Mouse (Mus musculus): Measurements from ENCODE around the gene Rasal1.

The Rasal1 gene

GRCm38 (mm10) chr5:120645851-120646250, 2.8 kb upstream of the Rasal1 start:
- in situ Hi-C loops (cut with MboI; ENCODE audit: low pct_unique_long_range_greater_than_20kb in 1 of 2, low sequenced_read_pairs in 2 of 2, unreplicated experiment in 1 of 2): no loop called here

- in situ Hi-C loops (cut with MboI; ENCODE audit: low pct_unique_long_range_greater_than_20kb in 1 of 2, low sequenced_read_pairs in 2 of 2, unreplicated experiment in 1 of 2): no loop called here
Measured at GRCm38 (mm10) chr5:120647361-120647760, 1.3 kb upstream of the Rasal1 start.

- in situ Hi-C loops (cut with MboI; ENCODE audit: low pct_unique_long_range_greater_than_20kb in 1 of 2, low sequenced_read_pairs in 2 of 2, unreplicated experiment in 1 of 2): no loop called here
Measured at GRCm38 (mm10) chr5:120647814-120648491, 659 bp upstream of the Rasal1 start.

- in situ Hi-C loops (cut with MboI; ENCODE audit: low pct_unique_long_range_greater_than_20kb in 1 of 2, low sequenced_read_pairs in 2 of 2, unreplicated experiment in 1 of 2): no loop called here
Measured at GRCm38 (mm10) chr5:120649374-120649933, 842 bp downstream of the Rasal1 start.

- in situ Hi-C loops (cut with MboI; ENCODE audit: low pct_unique_long_range_greater_than_20kb in 1 of 2, low sequenced_read_pairs in 2 of 2, unreplicated experiment in 1 of 2): no loop called here
Measured at GRCm38 (mm10) chr5:120649938-120650337, 1.3 kb downstream of the Rasal1 start.

GRCm38 (mm10) chr5:120651230-120651629, 2.6 kb downstream of the Rasal1 start:
- in situ Hi-C loops (cut with MboI; ENCODE audit: low pct_unique_long_range_greater_than_20kb in 1 of 2, low sequenced_read_pairs in 2 of 2, unreplicated experiment in 1 of 2): no loop called here

GRCm38 (mm10) chr5:120652915-120653701, 4.5 kb downstream of the Rasal1 start:
- in situ Hi-C loops (cut with MboI; ENCODE audit: low pct_unique_long_range_greater_than_20kb in 1 of 2, low sequenced_read_pairs in 2 of 2, unreplicated experiment in 1 of 2): no loop called here

- in situ Hi-C loops (cut with MboI; ENCODE audit: low pct_unique_long_range_greater_than_20kb in 1 of 2, low sequenced_read_pairs in 2 of 2, unreplicated experiment in 1 of 2): no loop called here
Measured at GRCm38 (mm10) chr5:120653873-120654272, 5.3 kb downstream of the Rasal1 start.

GRCm38 (mm10) chr5:120656281-120656751, 7.7 kb downstream of the Rasal1 start:
- in situ Hi-C loops (cut with MboI; ENCODE audit: low pct_unique_long_range_greater_than_20kb in 1 of 2, low sequenced_read_pairs in 2 of 2, unreplicated experiment in 1 of 2): no loop called here

- in situ Hi-C loops (cut with MboI; ENCODE audit: low pct_unique_long_range_greater_than_20kb in 1 of 2, low sequenced_read_pairs in 2 of 2, unreplicated experiment in 1 of 2): no loop called here
Measured at GRCm38 (mm10) chr5:120660816-120661215, 12.2 kb downstream of the Rasal1 start.

GRCm38 (mm10) chr5:120664888-120665287, 16.3 kb downstream of the Rasal1 start:
- in situ Hi-C loops (cut with MboI; ENCODE audit: low pct_unique_long_range_greater_than_20kb in 1 of 2, low sequenced_read_pairs in 2 of 2, unreplicated experiment in 1 of 2): no loop called here

- in situ Hi-C loops (cut with MboI; ENCODE audit: low pct_unique_long_range_greater_than_20kb in 1 of 2, low sequenced_read_pairs in 2 of 2, unreplicated experiment in 1 of 2): no loop called here
Measured at GRCm38 (mm10) chr5:120668761-120669160, 20.1 kb downstream of the Rasal1 start.

GRCm38 (mm10) chr5:120670132-120670531, 21.5 kb downstream of the Rasal1 start:
- in situ Hi-C loops (cut with MboI; ENCODE audit: low pct_unique_long_range_greater_than_20kb in 1 of 2, low sequenced_read_pairs in 2 of 2, unreplicated experiment in 1 of 2): no loop called here

GRCm38 (mm10) chr5:120671865-120672264, 23.3 kb downstream of the Rasal1 start:
- in situ Hi-C loops (cut with MboI; ENCODE audit: low pct_unique_long_range_greater_than_20kb in 1 of 2, low sequenced_read_pairs in 2 of 2, unreplicated experiment in 1 of 2): no loop called here

- in situ Hi-C loops (cut with MboI; ENCODE audit: low pct_unique_long_range_greater_than_20kb in 1 of 2, low sequenced_read_pairs in 2 of 2, unreplicated experiment in 1 of 2): no loop called here
Measured at GRCm38 (mm10) chr5:120673626-120674025, 25.0 kb downstream of the Rasal1 start.

GRCm38 (mm10) chr5:120674229-120675145, 25.9 kb downstream of the Rasal1 start:
- in situ Hi-C loops (cut with MboI; ENCODE audit: low pct_unique_long_range_greater_than_20kb in 1 of 2, low sequenced_read_pairs in 2 of 2, unreplicated experiment in 1 of 2): loop anchor here in 1 of 2 experiments (5.0 kb wide), 1 partner anchor 38 kb away; the partner anchor contains the start of gene Dtx1

GRCm38 (mm10) chr5:120677516-120677915, 28.9 kb downstream of the Rasal1 start:
- in situ Hi-C loops (cut with MboI; ENCODE audit: low pct_unique_long_range_greater_than_20kb in 1 of 2, low sequenced_read_pairs in 2 of 2, unreplicated experiment in 1 of 2): loop anchor here in 1 of 2 experiments (5.0 kb wide), 1 partner anchor 35 kb away; the partner anchor contains the start of gene Dtx1

All from mouse embryonic stem cell (cell line).